Mouse (Mus musculus) A20 (cell line): Measurements from ENCODE around the gene Mecom.

Experiments
- DNase-seq: peaks from one replicate; pipeline ENCODE4 v3.0.0-alpha.2; 2011; ENCODE audit warnings: low read depth, low spot score

Gene Mecom

GRCm38 (mm10) chr3:30514051-30514754 lies 33.6 kb downstream of the Mecom start:
- no peak for DNase-seq

DNA sequence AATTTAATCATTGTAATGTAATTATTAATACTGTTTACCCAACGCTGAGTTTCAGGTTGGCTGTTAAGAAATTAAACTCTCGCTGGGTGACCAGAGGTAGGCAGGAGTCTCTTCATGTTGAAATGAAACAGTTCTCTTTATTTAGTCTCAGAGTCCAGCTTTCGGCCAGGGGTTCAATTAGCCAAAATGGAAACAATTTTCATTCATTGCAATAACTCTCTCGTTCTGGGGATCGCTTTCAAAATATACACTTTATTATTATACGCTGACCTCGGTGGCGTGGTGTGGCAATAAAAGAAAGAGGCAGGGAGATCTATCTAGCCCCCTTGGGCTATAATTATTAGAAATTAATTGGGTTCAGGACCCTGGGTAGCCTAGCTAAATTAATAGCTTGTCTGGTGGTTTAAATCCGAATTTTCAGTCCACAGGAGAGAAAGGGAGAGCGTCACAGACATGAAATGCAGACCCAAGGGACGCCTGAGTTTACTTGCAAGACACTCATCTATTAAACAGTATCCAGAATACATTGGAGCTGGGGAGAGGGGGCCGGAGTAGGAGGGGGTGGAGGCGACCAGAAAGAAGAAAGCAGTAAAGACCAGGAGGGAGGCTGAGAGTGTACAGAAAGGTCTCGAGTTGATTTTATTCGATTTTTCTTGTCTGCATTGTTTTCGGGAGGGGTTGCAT lies 34.4 kb downstream of the Mecom start:
- DNase-seq: no peak

- DNase-seq: no peak
Measured at GRCm38 (mm10) chr3:30512459-30513030, 35.3 kb downstream of the Mecom start.

DNA sequence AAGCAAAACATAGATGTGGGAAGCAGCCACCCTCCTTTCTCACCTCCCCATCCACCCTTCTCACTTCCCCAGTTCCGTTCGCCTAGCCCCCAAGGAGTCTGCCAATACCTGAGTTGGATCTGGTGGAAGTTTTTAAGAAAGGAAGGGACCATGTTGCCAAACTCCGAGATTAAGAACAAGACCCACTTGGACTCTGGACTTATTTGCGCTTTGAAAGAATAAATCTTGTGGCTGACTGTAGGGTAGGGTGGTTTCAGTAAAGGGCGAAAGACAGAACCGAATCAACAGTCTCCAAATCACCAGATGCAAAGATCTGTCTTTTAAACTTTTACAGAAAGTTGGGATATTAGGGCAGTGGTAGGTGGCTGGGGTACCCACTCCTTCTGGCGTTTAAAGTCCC lies 36.0 kb downstream of the Mecom start:
- no peak for DNase-seq

DNA sequence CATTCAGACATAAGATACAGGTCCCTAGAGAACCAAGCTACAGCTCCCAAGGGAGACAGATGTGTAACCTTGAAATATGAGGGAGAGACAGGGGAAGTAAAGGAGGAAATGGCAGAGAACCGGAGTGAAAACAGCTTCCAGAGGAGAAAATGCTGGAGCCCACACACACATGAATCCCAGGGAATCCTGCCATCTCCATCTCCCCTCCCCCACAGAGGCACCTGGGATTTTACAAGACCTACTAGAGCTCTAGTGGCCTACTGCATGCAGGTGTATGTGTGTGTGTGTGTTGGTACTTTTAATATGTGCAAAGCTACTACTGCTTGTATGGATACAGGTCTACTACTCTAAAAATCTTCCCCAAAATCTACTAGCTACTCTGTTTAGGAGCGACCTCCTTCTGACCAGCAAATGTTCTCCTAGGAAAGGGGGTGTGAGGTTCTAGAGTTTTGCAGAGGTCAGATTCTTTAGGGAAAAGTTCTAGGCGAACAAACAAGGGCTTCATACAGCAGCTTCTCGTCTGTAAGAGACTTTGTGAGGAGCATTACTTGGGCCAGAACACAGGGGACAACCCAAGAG lies 36.7 kb downstream of the Mecom start:
- no peak for DNase-seq

DNA sequence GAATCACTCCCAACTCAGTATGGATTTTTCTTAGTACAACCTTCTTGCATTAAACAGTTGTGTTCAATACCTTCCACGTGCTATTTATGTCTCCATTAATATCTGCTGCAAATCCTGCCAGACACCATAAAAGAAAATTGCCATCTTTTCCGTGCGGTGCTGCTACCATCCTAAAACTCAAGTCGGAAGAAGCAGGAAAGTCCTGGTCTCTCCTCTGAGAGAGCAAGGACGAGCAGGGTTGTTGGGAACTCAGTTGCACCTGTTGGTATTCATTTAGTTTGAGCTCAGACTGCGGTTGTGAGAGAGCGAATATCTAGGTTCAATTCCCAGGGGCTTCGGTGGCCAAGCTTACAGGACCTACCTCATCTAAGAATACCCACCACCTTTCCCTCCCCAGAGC lies 37.2 kb downstream of the Mecom start:
- DNase-seq: no peak

DNA sequence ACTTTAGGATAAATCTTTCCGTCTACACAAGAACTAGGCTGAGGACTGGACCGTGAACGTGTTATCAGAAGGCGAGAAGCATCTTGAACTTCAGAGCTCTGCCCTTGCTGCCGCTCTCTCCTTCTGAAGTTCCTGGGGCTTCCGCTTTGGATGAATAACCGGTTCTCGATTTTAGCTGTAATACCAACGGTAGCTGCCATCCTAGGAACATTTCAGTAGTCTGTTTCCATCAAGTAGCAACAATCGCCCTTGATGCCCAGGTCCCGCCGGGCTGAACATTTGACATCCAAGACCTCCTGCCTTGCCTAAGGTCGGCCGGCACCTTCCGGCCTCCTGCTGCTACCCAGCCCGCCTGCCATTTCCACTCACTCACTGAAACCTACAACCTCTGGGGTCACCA lies 37.7 kb downstream of the Mecom start:
- no peak for DNase-seq

DNA sequence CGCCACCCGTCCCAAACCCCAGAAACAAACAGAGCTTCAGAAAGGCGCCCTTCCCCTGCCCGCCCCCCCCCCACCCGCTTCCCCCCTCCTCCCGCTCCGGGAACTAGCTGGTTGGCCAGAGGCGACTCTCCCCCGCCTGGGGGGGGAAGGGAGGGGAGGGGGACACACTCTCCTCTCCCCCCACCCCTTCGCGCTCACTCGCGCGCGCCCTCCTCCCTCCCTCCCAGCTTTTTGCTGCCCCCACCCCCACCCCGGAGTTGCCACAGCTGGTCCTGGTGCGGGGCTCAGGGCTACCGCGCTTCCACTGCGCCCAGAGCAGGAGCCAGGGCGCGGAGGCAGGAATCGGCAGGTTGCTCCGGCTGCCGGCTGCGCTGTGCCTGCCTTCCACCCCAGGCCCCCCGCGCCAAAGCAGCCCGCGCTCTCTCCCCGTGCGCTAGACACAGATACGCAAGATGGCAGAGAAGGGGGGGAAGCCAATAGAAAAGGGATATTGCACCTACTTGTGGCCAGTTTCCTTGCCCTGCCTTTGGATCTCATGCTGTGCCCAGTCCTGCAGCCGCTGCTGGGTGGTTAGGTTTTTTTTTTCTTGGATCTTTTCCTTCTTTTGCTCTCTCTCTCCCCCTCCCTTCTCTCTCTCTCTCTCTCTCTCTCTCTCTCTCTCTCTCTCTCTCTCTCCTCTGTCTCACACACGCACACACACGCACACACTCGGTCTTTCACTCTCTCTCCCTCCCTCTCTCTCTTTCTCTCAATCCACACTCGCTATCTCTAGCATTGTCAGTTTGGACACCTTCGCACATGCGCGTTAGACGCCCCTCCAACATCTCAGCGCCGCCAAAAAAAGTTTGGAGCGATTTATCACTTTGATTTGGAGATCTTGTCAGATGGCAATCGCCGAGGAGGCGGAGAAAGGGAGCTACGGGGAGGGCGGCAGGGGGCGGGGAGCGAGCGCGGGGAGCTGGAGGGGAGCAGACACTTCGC lies 38.6 kb downstream of the Mecom start:
- no peak for DNase-seq

DNA sequence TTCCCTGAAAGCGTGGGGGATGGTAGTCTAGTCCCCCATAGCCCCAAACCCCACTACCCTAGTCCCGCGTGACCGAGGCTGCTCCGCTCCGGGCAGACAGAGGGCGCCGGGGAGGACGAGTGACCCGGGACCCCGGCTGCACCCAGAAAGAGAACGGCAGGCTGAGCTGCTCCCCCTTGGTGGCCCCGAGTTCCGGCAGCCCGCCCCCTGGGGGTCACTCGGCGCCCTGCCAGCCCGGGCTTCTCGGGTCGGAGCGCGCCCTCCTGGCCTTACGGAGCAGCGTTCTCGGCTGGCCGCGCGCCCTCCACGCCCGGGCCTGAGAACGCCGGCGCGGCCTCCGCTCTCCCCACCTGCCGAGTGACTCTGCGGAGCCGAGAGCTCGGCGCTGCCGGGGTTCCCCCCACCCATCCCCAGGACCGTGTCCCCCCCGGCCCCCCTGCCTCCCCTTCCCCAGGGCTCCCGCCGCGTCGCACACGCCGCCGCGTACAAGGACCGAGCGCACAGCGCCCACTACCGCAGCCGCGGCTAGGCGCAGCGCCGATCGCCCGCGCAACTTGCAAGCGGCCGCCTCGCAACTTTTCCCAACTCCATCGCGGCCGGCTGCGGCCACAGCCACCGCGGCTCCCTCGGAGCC lies 39.4 kb downstream of the Mecom start:
- DNase-seq: no peak

DNA sequence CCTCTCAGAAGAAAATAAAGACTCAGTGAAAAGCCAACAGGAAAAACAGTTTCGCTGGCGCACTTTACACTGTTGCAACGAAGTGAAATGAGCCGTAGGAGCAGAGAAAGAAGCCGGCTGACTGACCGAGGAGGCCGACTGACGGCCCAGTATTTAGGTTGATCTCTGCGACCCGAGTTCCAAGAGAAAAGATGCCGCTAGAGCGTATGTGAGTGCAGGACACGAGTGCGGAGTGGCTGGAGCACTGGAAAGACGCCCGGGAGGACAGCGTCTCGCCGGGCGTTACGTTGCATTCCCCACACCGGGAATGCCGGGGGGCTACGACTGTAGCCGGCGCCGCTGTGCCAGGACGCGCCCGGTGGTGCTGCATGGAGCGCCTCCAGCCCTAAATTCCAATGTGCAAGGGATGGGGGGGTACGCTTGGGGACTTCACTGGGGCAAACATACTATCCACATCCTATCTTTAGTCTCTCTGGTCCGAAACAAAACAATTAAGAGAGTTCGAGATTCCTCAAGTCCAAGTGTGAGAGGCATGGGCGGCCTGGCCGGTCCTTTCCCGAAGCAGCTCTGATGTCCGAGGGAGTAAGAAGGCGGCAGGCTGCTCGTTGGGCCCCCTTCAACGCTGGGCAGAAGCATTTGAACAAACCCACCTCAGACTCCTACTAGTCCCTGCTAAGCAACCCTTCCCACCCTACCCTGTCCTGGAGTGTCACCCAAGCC lies 40.1 kb downstream of the Mecom start:
- no peak for DNase-seq

DNA sequence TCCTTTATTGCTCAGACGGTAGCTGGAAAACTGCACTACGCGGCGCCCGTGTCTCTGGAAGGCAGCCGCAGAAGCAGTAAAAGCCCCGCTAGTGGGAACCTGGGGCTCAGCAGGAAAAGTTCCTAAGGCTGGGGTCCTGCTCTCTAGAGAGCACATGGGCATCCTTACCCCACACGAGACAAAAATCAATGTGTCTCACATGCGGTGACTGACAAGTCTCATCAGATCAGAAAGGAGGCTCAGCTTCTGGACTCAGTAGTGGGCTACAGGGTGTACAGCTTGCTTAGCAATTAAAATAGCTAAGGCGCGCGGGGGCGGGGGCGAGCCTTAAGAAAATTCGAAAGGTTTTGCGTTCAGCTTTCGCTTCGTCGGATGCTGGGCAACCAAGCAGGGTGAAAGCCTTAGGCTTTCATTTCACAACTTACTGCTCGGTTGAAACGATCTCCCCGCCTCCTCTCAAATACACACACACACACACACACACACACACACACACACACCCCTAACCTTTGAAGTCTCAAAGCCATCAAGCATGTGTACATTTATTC lies 40.7 kb downstream of the Mecom start:
- DNase-seq: no peak

- no peak for DNase-seq
Measured at GRCm38 (mm10) chr3:30506329-30507027, 41.3 kb downstream of the Mecom start.

DNA sequence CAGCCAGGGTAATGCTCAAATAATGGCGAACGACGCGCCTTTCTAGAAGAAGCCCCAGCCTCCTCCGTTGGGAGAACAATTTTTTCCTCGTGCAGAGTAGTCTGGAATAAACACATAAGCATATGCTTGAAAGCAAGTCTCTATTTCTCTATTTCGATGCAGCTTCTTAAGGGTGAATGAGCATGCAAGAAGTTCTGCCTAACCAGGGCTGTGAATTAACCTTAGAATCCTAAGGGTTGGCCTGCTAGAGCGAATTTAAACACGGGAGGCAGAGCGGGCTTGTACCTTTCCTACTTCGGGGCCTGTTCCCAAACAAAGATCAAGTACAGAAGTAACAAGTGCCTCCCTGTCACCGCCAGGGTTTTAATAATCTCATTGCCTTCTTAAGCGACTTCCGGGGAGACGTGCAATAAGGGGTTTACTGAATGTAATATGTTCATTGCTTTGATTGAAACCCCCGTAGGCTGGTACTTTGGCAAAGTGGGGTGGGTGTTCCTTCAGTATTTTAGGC lies 42.0 kb downstream of the Mecom start:
- no peak for DNase-seq

GRCm38 (mm10) chr3:30504561-30504960 lies 43.2 kb downstream of the Mecom start:
- DNase-seq: no peak

- no peak for DNase-seq
Measured at GRCm38 (mm10) chr3:30503821-30504220, 44.0 kb downstream of the Mecom start.

DNA sequence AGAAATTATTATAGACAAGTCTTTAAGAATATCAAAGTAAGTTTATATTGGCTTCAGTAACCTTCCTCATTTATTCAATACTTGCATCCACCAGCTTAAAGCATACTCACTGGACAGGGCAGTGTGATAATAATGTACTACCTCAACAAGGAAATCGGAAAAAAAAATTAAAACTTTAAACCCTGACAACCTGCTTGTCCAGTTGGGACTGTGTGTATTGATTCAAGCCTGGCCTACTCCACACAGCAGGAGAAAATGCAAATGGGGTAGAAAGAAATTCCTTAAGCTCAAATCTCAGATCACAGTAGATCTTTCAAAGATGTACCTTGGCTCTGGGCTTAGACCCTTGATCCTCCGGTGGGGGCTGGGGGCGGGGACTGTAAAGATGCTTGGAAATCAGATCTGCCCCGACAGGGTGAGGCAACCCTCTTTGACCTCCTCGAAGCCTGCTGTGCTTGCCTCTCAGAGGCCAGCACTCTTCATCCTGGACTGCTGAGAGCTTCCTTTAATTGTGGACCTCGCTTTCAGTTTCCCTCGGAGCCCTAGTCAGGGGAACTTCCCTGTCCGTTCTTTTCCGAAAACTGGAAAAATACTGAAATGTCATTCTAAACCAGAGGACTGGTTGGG lies 49.5 kb downstream of the Mecom start:
- no peak for DNase-seq

- DNase-seq: no peak
Measured at GRCm38 (mm10) chr3:30494371-30494770, 53.4 kb downstream of the Mecom start.

GRCm38 (mm10) chr3:30488808-30489207 lies 59.0 kb downstream of the Mecom start:
- DNase-seq: no peak

DNA sequence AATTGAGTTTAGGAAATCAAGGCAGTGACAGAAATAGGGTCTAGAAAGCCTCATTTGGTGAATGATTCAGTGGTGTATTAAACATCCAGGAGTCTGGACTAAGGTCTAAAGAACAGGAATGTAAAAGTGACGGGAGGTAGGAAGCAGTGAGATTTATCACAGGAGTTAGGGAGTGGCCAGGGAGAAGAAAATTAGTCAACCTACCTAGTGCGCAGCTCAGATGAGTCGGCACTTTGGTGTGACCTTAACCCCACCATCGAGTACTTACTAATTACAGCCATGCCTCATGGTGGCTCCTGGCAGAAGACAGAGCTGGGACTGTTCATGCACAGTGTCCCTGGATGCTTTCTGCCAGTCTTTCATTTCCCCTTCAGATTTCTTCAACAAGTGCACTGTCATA lies 61.4 kb downstream of the Mecom start:
- DNase-seq: no peak
